Mouse (Mus musculus) limb, embryonic 15.5 days (tissue): ENCODE data around the gene Homez. TPM values are rescaled to one million over a fixed set of nuclear protein-coding genes. Genes with fewer than 3 reads are reported as not detected.

Experiments used
- ATAC-seq: fragments of 200-750 bp; cut with Nextera tagmentation; 2 replicates; pipeline ENCODE4 v1.8.0; 2017; ENCODE audit warnings: low read depth, moderate TSS enrichment; ENCODE audit not compliant: insufficient number of reproducible peaks, low FRiP score, low TSS enrichment
- H3K27ac ChIP-seq: fragments of 300-500 bp; sonication (generic); 2 replicates; pipeline ENCODE4 v1.5.1; 2015; ENCODE audit warnings: moderate library complexity, mild to moderate bottlenecking, inconsistent platforms
- H3K27me3 ChIP-seq: fragments of 300-500 bp; sonication (generic); 2 replicates; pipeline ENCODE4 v1.6.1; 2015; ENCODE audit warnings: inconsistent platforms
- H3K36me3 ChIP-seq: fragments of 300-500 bp; sonication (generic); 2 replicates; pipeline ENCODE4 v1.6.1; 2015; ENCODE audit warnings: inconsistent platforms
- H3K4me1 ChIP-seq: fragments of 300-500 bp; sonication (generic); 2 replicates; pipeline ENCODE4 v1.6.1; 2015; ENCODE audit warnings: inconsistent platforms
- H3K4me2 ChIP-seq: fragments of 300-500 bp; sonication (generic); 2 replicates; pipeline ENCODE4 v1.6.1; 2015; ENCODE audit warnings: mild to moderate bottlenecking, inconsistent platforms
- H3K4me3 ChIP-seq: fragments of 300-500 bp; sonication (generic); 2 replicates; pipeline ENCODE4 v1.5.1; 2015; ENCODE audit warnings: mild to moderate bottlenecking, inconsistent platforms
- H3K9ac ChIP-seq: fragments of 300-500 bp; sonication (generic); 2 replicates; pipeline ENCODE4 v1.6.1; 2015; ENCODE audit warnings: inconsistent platforms
- H3K9me3 ChIP-seq: fragments of 300-500 bp; sonication (generic); 2 replicates; pipeline ENCODE4 v1.6.1; 2016; ENCODE audit warnings: inconsistent platforms
- WGBS: fragments of 180-500 bp; shearing (Covaris S2); methylation state at CpG from one replicate; pipeline ENCODE4 v1.1.7; 2015; 5-methylcytosine and 5-hydroxymethylcytosine counted together
- polyA plus RNA-seq: library from polyadenylated mRNA; unstranded; fragments of >200 nt; fragmentation: Nextera tagmentation; extraction: Ambion mirVana; gene quantifications from 2 replicates; pipeline ENCODE4 v1.2.1, GENCODE M21; 2015

Gene Homez
- polyA plus RNA-seq, 1 experiment from 2014 or later = 8.3 TPM

- H3K4me3 ChIP-seq = no peak overlapping the region
- WGBS = 68% methylated on average over 5 of the region's 5 CpGs
- no peak overlapping the region for H3K9ac ChIP-seq
These were observed 5.1 kb downstream of the Homez start for GRCm38 (mm10) chr14:54865626-54866025.

GRCm38 (mm10) chr14:54864313-54865036, 6.3 kb downstream of the Homez start:
- Histone ChIP-seq H3K4me1 (peaks cover 8% of the 10 kb centered on the region; the same call in 1 of the 2 replicates), H3K4me2 (peak overlapping the region; percentile 67), H3K27me3 (no peaks in the 10 kb centered on the region), H3K9me3 (no peaks in the 10 kb centered on the region), H3K36me3 (no peaks in the 10 kb centered on the region), H3K4me3 (peak overlapping the region; percentile 96), H3K9ac (peak overlapping the region; percentile 89), H3K27ac (peak overlapping the region; percentile 67)
- no peak for ATAC-seq
- WGBS = 15% methylated on average over 21 of the region's 21 CpGs

More at GRCm38 (mm10) chr14:54865626-54866025, 5.1 kb downstream of the Homez start:
- no peaks in the 10 kb centered on the region for H3K9me3 ChIP-seq
- no peak overlapping the region for H3K27ac ChIP-seq
- peaks cover 8% of the 10 kb centered on the region; the same call in 1 of the 2 replicates for H3K4me1 ChIP-seq
- H3K27me3 ChIP-seq = no peaks in the 10 kb centered on the region
- no peak for ATAC-seq
- no peaks in the 10 kb centered on the region for H3K36me3 ChIP-seq
- no peak overlapping the region for H3K4me2 ChIP-seq

DNA sequence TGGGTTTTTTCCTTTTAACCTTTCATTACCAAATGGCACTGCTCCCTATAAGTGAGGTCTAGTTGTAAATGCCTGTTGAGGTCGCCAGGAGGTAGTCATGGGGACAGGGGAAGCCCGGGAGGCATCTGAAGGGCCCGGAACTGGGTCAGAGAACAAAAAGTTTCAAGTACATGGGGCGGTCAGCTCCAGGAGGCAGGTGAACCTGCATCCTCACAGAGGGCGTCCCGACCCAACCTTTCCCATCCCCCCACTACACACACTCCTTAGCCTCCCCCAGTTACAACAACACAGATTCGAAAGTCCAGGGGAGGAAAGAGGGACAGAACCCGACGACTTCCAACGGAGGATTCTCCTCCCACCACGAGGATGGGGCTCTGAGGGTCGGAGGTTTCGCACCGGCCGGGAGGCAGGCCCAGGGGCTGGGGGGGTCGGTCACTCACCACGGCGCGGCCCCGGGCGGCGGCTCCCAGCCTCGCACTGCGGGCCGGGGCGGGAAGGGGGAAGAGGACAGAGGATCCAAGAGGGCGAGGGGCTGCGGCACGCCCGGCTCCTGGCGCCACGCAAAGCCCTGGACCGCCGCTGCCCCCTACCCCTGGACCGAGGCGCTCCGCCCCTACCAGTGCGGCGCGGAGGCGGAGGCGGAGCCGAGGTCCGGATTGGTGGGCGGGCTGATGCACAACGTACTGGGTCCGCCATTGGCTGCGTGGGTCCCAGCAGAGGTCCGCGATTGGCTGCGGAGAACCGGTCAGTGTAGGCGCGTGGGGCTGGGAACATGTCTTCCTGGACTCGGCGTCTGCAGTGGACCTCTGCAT, 7.1 kb downstream of the Homez start:
- H3K4me1 ChIP-seq = peaks cover 8% of the 10 kb centered on the region; the same call in 1 of the 2 replicates
- peak overlapping the region; percentile 96 for H3K4me3 ChIP-seq
- H3K4me2 ChIP-seq = peak overlapping the region; percentile 67
- WGBS = under 1% methylated on average over 56 of the region's 56 CpGs
- no peaks in the 10 kb centered on the region for H3K9me3 ChIP-seq
- peak overlapping the region; percentile 89 for H3K9ac ChIP-seq
- no peaks in the 10 kb centered on the region for H3K27me3 ChIP-seq
- peak; percentile 100 for ATAC-seq
- no peaks in the 10 kb centered on the region for H3K36me3 ChIP-seq
- H3K27ac ChIP-seq = peak overlapping the region; percentile 76

DNA sequence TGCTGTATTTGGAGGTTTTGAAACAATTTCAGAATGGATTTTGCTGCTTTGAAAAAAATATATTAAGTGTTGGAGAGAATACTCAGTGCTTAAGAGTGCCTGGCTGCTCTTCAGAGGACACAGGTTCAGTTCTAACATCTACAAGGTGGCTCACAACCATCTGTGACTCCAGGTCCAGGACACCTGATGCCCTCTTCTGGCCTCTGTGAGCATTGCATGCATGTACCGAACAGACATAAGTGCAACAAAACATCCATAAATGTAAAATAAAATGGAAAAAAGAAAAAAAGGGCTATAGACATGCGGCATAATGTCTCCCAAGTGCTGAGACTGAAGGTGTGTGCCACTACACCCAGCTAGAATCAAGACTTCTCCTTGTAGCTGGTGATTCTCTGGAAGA, 10.2 kb downstream of the Homez start:
- no peak overlapping the region for H3K27ac ChIP-seq

GRCm38 (mm10) chr14:54857891-54858290, 12.9 kb downstream of the Homez start:
- no peak overlapping the region for H3K4me2 ChIP-seq
- no peaks in the 10 kb centered on the region for H3K27me3 ChIP-seq
- H3K4me3 ChIP-seq = no peak overlapping the region
- no peak overlapping the region for H3K27ac ChIP-seq
- ATAC-seq = no peak
- peaks cover 23% of the 10 kb centered on the region for H3K36me3 ChIP-seq
- 87% methylated on average over 9 of the region's 9 CpGs for WGBS
- no peaks in the 10 kb centered on the region for H3K4me1 ChIP-seq
- H3K9me3 ChIP-seq = no peaks in the 10 kb centered on the region
- H3K9ac ChIP-seq = no peak overlapping the region

More for the DNA sequence above, 10.2 kb downstream of the Homez start:
- Histone ChIP-seq H3K9me3 (no peaks in the 10 kb centered on the region), H3K9ac (no peak overlapping the region), H3K36me3 (peaks cover 18% of the 10 kb centered on the region), H3K4me1 (peaks cover 8% of the 10 kb centered on the region; the same call in 1 of the 2 replicates), H3K4me2 (no peak overlapping the region), H3K4me3 (no peak overlapping the region), H3K27me3 (no peaks in the 10 kb centered on the region)
- ATAC-seq = no peak
- 42% methylated on average over 2 of the region's 2 CpGs for WGBS

DNA sequence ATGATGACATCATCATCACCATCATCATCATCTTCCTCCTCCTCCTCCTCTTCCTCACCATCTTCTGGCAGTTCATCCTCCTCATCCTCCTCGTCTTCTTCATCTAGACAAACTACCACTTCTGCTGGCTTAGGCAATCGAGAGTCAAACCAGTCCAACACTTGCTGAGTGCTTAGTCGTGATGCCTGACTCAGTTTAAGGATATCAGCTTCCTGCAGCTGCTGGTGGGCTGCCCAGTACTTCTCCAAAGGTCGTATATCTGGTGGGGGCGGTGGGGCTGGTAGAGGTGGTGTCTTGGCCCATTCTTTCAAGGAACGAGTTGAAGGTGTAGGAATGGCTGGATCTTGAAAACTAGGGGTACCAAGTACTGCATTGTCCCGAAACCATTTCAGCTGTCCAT, 14.1 kb downstream of the Homez start:
- Histone ChIP-seq H3K27ac (no peak overlapping the region), H3K4me3 (no peak overlapping the region), H3K27me3 (no peaks in the 10 kb centered on the region), H3K36me3 (peaks cover 23% of the 10 kb centered on the region), H3K9ac (no peak overlapping the region), H3K9me3 (no peaks in the 10 kb centered on the region), H3K4me1 (no peaks in the 10 kb centered on the region), H3K4me2 (no peak overlapping the region)
- ATAC-seq = no peak
- 84% methylated on average over 7 of the region's 7 CpGs for WGBS

GRCm38 (mm10) chr14:54855726-54856125, 15.0 kb downstream of the Homez start:
- no peaks in the 10 kb centered on the region for H3K4me1 ChIP-seq
- no peak overlapping the region for H3K9ac ChIP-seq
- no peak overlapping the region for H3K4me3 ChIP-seq
- peaks cover 23% of the 10 kb centered on the region for H3K36me3 ChIP-seq
- H3K27me3 ChIP-seq = no peaks in the 10 kb centered on the region
- no peak overlapping the region for H3K4me2 ChIP-seq
- no peaks in the 10 kb centered on the region for H3K9me3 ChIP-seq
- H3K27ac ChIP-seq = no peak overlapping the region
- no peak for ATAC-seq
- 95% methylated on average over 3 of the region's 3 CpGs for WGBS

DNA sequence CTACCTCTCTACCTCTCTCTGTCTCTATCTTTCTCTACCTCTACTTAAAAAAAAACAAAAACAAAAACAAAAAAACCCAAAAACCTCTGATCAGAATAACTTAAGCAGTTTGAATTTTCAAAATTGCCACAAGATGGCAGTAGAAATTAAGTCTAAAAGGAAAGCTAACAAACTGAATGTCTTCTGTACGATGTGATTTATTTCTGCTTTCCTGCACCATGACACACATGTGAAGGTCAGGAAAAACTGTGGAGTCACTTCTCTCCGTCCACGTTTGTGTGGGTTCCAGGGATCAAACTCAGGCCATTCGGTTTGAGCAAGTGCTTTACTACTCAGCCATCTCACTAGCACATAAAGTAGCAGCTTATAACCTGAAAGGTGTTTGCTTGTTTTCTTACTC, 27.3 kb downstream of the Homez start:
- 3% methylated on average over 4 of the region's 4 CpGs for WGBS
- H3K4me2 ChIP-seq = no peak overlapping the region

DNA sequence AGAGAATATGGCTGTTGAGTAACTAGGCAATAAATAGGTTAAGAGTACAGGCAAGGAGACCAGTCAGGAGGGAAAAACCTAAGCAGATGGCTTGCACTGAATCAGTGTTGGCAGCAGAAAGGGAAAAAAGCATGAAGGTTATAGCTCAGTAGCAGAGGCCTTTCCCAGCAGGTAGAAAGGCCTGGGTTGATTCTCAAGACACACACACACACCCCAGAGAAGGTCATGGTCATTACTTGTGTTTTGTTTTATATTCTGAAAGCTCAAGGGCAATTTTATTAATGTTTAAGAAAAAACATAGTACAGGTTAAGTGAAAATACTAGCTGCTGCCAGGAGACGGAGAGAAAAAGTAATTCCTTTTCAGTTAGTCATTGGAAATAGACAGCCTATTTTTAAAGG, 47.0 kb downstream of the Homez start:
- ATAC-seq = no peak
- Histone ChIP-seq H3K4me3 (no peak overlapping the region), H3K4me1 (no peaks in the 10 kb centered on the region), H3K27ac (no peak overlapping the region), H3K36me3 (no peaks in the 10 kb centered on the region), H3K9ac (no peak overlapping the region), H3K4me2 (no peak overlapping the region), H3K27me3 (no peaks in the 10 kb centered on the region), H3K9me3 (no peaks in the 10 kb centered on the region)
- WGBS = 44% methylated on average over 1 of the region's 1 CpGs

More for the DNA sequence above, 27.3 kb downstream of the Homez start:
- no peak for ATAC-seq
- H3K36me3 ChIP-seq = no peaks in the 10 kb centered on the region
- H3K9ac ChIP-seq = no peak overlapping the region
- no peaks in the 10 kb centered on the region for H3K4me1 ChIP-seq
- no peaks in the 10 kb centered on the region for H3K9me3 ChIP-seq
- no peak overlapping the region for H3K27ac ChIP-seq
- H3K4me3 ChIP-seq = no peak overlapping the region
- no peaks in the 10 kb centered on the region for H3K27me3 ChIP-seq

- no peak for ATAC-seq
- WGBS = 91% methylated on average over 2 of the region's 2 CpGs
These were observed 48.5 kb downstream of the Homez start for GRCm38 (mm10) chr14:54822301-54822700.

DNA sequence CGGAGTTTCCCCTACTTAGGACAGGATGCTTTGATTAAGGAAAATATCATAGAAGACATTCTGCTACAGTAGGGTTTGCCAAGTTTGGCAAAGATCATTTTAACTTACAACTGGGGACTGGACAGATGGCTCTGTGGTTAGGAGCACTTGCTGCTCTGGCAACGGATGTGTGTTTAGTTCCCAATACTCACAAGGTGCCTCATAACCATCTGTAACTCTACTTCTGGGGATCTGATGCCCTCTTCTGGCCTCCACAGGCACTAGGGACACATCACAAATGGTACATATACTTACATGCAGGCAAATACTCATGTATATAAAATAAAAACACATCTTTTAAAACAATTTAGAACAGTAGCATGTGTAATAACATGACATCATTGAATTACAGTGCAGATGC, 53.0 kb downstream of the Homez start:
- H3K27ac ChIP-seq = no peak overlapping the region
- no peak for ATAC-seq
- 48% methylated on average over 2 of the region's 2 CpGs for WGBS

More at GRCm38 (mm10) chr14:54822301-54822700, 48.5 kb downstream of the Homez start:
- Histone ChIP-seq H3K9me3 (no peaks in the 10 kb centered on the region), H3K4me2 (no peak overlapping the region), H3K36me3 (no peaks in the 10 kb centered on the region), H3K27ac (no peak overlapping the region), H3K27me3 (no peaks in the 10 kb centered on the region), H3K4me3 (no peak overlapping the region), H3K4me1 (no peaks in the 10 kb centered on the region), H3K9ac (no peak overlapping the region)

DNA sequence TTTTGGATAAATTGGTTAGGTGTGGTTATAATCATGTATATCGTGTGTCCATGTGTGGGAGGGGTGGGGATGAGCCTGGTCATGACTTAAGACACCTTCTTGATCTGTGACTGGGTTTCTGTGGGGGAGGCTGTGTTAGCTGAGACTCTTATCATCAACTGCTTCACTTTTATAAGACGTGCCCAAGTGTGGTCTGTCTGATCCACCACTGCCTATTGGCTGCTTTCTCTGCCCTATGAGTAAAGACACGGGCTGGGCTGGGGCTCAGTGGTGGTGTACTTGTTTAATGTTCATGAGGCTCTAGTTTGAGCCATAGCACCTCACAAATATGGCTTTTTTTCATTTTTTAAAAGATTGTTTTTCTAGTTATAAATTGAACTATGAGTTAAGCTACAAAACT, 55.0 kb downstream of the Homez start:
- Histone ChIP-seq H3K9me3 (no peaks in the 10 kb centered on the region), H3K36me3 (no peaks in the 10 kb centered on the region), H3K9ac (no peak overlapping the region), H3K4me2 (no peak overlapping the region), H3K4me1 (no peaks in the 10 kb centered on the region), H3K27me3 (no peaks in the 10 kb centered on the region), H3K27ac (no peak overlapping the region), H3K4me3 (no peak overlapping the region)
- ATAC-seq = no peak
- WGBS = 57% methylated on average over 3 of the region's 3 CpGs

More for the DNA sequence above, 53.0 kb downstream of the Homez start:
- no peaks in the 10 kb centered on the region for H3K9me3 ChIP-seq
- H3K27me3 ChIP-seq = no peaks in the 10 kb centered on the region
- no peak overlapping the region for H3K4me2 ChIP-seq
- no peaks in the 10 kb centered on the region for H3K4me1 ChIP-seq
- H3K36me3 ChIP-seq = no peaks in the 10 kb centered on the region
- no peak overlapping the region for H3K9ac ChIP-seq
- H3K4me3 ChIP-seq = no peak overlapping the region
